Mouse (Mus musculus): ENCODE results near the gene Adamts17.

The Adamts17 gene

GRCm38 (mm10) chr7:66846582-66846981 lies 7.0 kb downstream of the Adamts17 start:
- in situ Hi-C loops (cut with MboI) = no loop called here

GRCm38 (mm10) chr7:66847299-66847698 lies 7.8 kb downstream of the Adamts17 start:
- in situ Hi-C loops (cut with MboI) = no loop called here

DNA sequence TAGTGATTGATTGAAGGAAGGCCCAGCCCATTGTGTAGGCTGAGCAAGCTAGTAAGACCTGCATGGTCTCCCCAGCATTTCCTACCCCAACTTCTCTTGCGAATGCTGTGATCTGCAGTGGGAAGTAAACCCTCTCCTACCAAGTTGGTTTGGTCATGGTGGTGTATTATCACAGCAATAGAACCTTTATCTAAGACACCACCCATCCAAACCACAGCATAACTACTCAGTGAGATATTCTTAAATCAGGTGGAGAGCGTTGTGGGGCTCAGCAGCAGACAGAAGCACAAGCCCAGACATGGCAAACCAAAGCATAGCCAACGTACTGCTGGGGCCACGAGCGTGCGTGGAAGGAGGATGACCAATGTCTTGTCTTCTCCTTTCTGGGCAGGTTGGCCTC lies 9.8 kb downstream of the Adamts17 start:
- in situ Hi-C loops (cut with MboI) = no loop called here

DNA sequence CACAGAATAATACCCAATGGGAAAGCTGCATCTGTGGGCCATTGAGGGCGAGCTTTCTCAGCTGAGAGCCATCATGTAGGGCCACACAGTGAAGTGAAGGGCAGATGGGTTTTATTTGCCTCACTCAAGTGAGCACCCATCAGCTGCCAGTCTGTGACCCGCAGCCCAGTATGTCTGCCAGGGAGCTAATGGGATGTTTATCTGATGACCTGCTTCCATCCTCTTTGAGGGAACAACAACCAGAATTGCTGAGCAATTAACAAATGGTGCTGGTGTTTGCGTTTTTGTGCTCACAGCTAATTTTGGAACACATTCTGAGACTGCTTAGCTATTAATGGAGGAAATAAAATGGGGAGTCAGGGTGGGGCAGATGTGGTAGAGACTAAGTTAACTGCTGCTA lies 12.6 kb downstream of the Adamts17 start:
- in situ Hi-C loops (cut with MboI) = no loop called here

GRCm38 (mm10) chr7:66857610-66858009 lies 18.1 kb downstream of the Adamts17 start:
- in situ Hi-C loops (cut with MboI) = no loop called here

- in situ Hi-C loops (cut with MboI) = no loop called here
These were observed 18.9 kb downstream of the Adamts17 start for GRCm38 (mm10) chr7:66858247-66859075.

GRCm38 (mm10) chr7:66859220-66859619 lies 19.7 kb downstream of the Adamts17 start:
- in situ Hi-C loops (cut with MboI) = no loop called here

- in situ Hi-C loops (cut with MboI) = no loop called here
These were observed 27.6 kb downstream of the Adamts17 start for GRCm38 (mm10) chr7:66866944-66867718.

DNA sequence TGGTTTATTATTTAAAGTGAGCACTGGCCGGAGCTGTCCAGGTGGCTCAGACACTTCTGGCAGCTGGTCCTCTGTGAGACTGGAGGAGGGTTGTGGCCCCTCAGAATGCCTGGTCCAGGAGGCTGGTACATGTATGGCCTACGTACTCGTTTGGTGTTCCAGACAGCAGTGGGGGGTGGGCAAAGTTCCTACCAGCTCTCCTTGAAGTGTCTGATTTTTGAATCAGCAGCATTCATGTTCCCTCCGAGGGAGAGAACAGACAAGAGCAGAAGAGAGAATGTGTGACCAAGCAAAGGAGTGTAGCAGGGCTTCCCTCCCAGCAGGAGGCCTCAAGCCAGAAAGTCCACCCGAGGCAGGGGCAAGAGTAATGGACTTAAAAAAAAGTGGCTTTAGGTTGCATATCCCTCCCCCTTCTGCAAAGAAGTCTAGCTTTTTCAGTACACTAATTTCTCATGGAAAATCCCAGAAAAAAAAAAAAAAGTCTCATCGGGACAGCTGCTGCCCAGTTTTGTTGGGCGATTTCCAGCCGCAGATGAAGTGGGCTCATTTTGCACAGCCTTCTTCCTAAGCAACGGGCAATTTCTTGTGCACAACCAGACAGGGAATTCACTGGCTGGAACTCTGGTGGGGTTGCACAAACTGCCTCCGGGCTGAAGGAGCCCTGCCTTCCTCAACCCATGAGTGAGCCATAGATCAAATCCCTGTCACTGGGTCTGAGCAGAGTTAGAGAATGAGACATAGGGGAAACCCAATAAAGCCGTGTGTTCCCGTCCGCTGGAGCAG lies 28.4 kb downstream of the Adamts17 start:
- in situ Hi-C loops (cut with MboI) = no loop called here

GRCm38 (mm10) chr7:66871520-66871919 lies 32.0 kb downstream of the Adamts17 start:
- in situ Hi-C loops (cut with MboI) = no loop called here

DNA sequence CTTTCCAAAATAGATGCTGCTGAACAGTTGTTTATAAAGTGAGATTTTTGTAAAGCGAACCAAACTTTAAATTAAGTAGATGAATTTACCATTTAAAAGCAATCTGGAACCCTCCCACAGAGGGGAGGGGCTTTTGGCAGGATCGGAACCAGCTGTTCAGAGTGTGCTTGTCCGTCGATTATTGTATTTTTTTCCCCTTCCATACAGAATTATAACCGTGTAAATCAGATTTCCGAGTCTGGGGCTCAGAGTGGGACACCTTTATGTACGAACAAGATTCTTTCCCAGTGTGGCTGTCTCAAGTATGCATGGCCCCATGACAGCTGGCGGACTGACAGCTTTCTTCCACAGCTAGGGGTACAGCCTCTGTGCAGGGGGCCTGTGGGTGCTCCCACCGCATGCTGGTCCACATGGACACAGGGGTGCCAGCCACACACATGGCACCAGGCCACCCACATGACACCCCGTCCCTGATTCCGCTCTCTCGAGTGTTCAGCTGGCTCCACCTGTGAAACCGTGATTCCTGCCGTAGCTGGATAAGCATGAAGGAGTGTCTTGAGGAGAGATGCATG lies 32.5 kb downstream of the Adamts17 start:
- in situ Hi-C loops (cut with MboI) = no loop called here

DNA sequence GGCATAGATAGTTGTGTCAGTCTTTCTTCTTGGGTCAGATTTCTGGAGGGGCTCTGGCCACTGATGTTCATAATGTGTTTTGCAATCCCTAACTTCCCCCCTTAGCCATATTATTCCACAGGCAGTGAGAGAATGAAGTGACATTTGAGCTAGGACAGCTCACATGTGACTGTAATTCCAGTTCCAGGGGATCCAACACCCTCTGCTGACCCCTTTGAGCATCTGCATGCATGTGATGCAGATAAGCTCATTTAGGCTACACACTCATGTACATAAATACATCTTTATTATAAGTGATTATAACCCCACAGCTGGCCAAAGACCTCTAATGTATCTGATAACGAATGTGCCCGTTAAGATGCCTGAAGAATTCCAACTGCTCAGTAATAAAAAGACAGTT lies 33.7 kb downstream of the Adamts17 start:
- in situ Hi-C loops (cut with MboI) = no loop called here

GRCm38 (mm10) chr7:66891431-66891830 lies 51.9 kb downstream of the Adamts17 start:
- in situ Hi-C loops (cut with MboI) = no loop called here

DNA sequence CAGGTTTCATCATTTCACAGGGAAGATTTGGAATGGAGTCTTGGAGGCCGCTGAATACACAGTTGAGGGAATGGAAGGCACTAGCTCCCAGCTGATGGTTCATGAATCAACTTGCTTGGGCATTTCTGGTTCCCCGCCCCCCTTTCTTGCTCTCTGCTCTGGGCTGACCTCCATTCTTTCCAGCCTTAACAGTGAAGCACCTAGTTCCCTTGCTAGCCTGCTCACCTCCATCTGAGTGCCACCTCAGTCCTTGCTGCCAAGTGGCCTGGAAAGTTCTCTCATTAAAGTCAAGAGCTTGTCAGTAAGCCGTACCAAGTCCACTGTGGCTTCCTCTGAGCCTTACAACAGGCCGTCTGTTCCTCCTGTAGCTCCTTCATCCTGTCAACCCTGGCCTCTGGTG lies 52.6 kb downstream of the Adamts17 start:
- in situ Hi-C loops (cut with MboI) = no loop called here

DNA sequence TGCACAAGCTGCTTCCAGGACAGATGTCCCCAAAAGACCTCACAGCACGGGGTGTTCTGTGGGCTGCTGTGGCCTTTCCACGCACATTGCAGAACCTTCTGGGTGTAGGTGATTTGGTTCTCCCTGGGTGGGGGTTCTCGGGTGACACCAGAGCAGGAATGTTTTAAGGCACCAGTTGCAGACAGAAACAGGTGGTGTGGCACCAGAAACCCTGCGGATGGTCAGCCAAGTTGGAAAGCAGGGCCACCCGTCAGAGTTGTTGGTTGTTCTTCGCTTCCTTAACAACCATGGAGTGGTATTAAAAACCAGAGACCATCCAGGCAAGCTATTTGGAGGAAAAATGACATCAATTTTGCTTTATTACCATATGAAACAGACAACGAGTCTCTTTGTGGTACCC lies 62.8 kb downstream of the Adamts17 start:
- in situ Hi-C loops (cut with MboI) = no loop called here

DNA sequence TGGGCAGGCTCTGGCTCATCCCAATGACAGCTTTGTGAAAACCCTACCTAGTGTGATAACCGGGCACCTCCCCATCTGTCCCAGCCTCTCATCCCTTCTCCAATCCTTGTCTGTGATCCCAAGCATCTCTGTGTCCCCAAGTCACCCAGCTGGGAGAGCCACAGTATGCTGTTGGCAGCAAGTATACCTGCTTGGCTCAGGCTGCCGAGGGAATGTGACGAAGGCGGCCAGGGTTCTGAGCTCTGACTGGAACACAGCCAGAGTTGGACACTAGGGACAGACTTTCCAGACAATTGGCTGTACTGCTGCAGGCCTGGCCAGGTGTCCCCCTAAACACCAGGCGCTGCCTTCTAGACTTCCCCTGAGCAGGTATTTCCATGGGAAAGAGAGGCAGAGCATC lies 63.5 kb downstream of the Adamts17 start:
- in situ Hi-C loops (cut with MboI) = no loop called here

- in situ Hi-C loops (cut with MboI) = no loop called here
These were observed 66.4 kb downstream of the Adamts17 start for GRCm38 (mm10) chr7:66905941-66906340.

- in situ Hi-C loops (cut with MboI) = no loop called here
These were observed 73.3 kb downstream of the Adamts17 start for GRCm38 (mm10) chr7:66912866-66913265.

- in situ Hi-C loops (cut with MboI) = no loop called here
These were observed 84.1 kb downstream of the Adamts17 start for GRCm38 (mm10) chr7:66923595-66923994.

DNA sequence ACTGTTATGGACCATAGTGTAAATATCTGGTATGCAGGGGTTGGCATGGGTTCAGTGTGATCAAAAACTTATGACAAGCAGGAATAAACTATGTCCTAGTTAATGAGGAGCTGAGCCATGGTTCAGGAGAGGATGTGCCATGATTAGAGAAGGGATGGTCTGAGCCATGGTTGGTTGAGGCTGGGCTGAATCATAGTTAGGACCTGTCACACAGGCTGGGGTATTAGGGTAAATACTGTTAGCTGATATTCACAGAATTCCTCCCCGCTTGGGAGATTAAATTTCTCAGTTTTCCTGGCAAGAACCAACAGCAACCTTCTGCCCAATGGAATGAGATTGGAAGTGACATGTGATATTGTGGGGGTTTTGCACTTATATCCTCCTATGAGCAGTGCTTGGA lies 84.6 kb downstream of the Adamts17 start:
- in situ Hi-C loops (cut with MboI) = no loop called here

- in situ Hi-C loops (cut with MboI) = no loop called here
These were observed 89.7 kb downstream of the Adamts17 start for GRCm38 (mm10) chr7:66929263-66929662.

- in situ Hi-C loops (cut with MboI) = no loop called here
These were observed 91.8 kb downstream of the Adamts17 start for GRCm38 (mm10) chr7:66931291-66931690.

Measured in mature B cell (primary cell).